Mouse (Mus musculus) v-Abl transformed pro-B cells (cell line): ENCODE results near the gene Gm10337.

Experiments
- in situ Hi-C, 2 experiments: fragments of 400-800 bp; cut with MboI; formaldehyde crosslinking; loops; one replicate each; pipeline ENCODE4 v1.15.1; 2025; ENCODE audit not compliant: unreplicated experiment in 2 of 2

Gm10337 gene

GRCm38 (mm10) chr15:102503447-102503846, at the start of gene Gm10337:
Gm10337 (plus strand) TSS chr15:102503722.
- in situ Hi-C loops = no loop called here

- in situ Hi-C loops = no loop called here
Observed at GRCm38 (mm10) chr15:102455993-102456392, 47.5 kb upstream of the Gm10337 start.

GRCm38 (mm10) chr15:102458050-102458736, 45.3 kb upstream of the Gm10337 start:
- in situ Hi-C loops = no loop called here

GRCm38 (mm10) chr15:102458904-102459317, 44.6 kb upstream of the Gm10337 start, which contains the start of gene Prr13:
Prr13 (plus strand) TSS chr15:102459028.
- in situ Hi-C loops = no loop called here

- in situ Hi-C loops = no loop called here
Observed at GRCm38 (mm10) chr15:102459381-102459780, 44.1 kb upstream of the Gm10337 start.

GRCm38 (mm10) chr15:102459847-102460246, 43.7 kb upstream of the Gm10337 start:
- in situ Hi-C loops = loop anchor here (5.0 to 10.0 kb wide), 2 partner anchors 55 to 62 kb away; partner anchors contain the start of genes Map3k12 (in 1 of the 2), Npff (in 1 of the 2) and Tarbp2 (in 1 of the 2)

- in situ Hi-C loops = loop anchor here (5.0 to 10.0 kb wide), 2 partner anchors 54 to 62 kb away; partner anchors contain the start of genes Map3k12 (in 1 of the 2), Npff (in 1 of the 2) and Tarbp2 (in 1 of the 2)
Observed at GRCm38 (mm10) chr15:102460409-102460808, 43.1 kb upstream of the Gm10337 start.

- in situ Hi-C loops = loop anchor here (5.0 to 10.0 kb wide), 2 partner anchors 54 to 61 kb away; partner anchors contain the start of genes Map3k12 (in 1 of the 2), Npff (in 1 of the 2) and Tarbp2 (in 1 of the 2)
Observed at GRCm38 (mm10) chr15:102460971-102461370, 42.6 kb upstream of the Gm10337 start.

- in situ Hi-C loops = loop anchor here (5.0 to 10.0 kb wide), 2 partner anchors 53 to 61 kb away; partner anchors contain the start of genes Map3k12 (in 1 of the 2), Npff (in 1 of the 2) and Tarbp2 (in 1 of the 2)
Observed at GRCm38 (mm10) chr15:102461430-102462075, 42.0 kb upstream of the Gm10337 start.

- in situ Hi-C loops = loop anchor here (5.0 to 10.0 kb wide), 2 partner anchors 51 to 59 kb away; partner anchors contain the start of genes Map3k12 (in 1 of the 2), Npff (in 1 of the 2) and Tarbp2 (in 1 of the 2)
Observed at GRCm38 (mm10) chr15:102463666-102464065, 39.9 kb upstream of the Gm10337 start.

- in situ Hi-C loops = loop anchor here in 1 of 2 experiments (5.0 to 10.0 kb wide), 3 partner anchors 46 to 203 kb away; partner anchors contain the start of genes Atp5g2, Map3k12 and Tarbp2
Observed at GRCm38 (mm10) chr15:102468675-102469370, 34.7 kb upstream of the Gm10337 start.

- in situ Hi-C loops = no loop called here
Observed at GRCm38 (mm10) chr15:102470183-102470604, 33.3 kb upstream of the Gm10337 start, which contains the start of gene Pcbp2. Pcbp2 (plus strand) TSS chr15:102470539.

- in situ Hi-C loops = no loop called here
Observed at GRCm38 (mm10) chr15:102470605-102471294, 32.8 kb upstream of the Gm10337 start.

- in situ Hi-C loops = no loop called here
Observed at GRCm38 (mm10) chr15:102471295-102471645, 32.3 kb upstream of the Gm10337 start.

- in situ Hi-C loops = no loop called here
Observed at GRCm38 (mm10) chr15:102471727-102472126, 31.8 kb upstream of the Gm10337 start.

- in situ Hi-C loops = no loop called here
Observed at GRCm38 (mm10) chr15:102473246-102473645, 30.3 kb upstream of the Gm10337 start.

GRCm38 (mm10) chr15:102474520-102474919, 29.0 kb upstream of the Gm10337 start:
- in situ Hi-C loops = no loop called here

GRCm38 (mm10) chr15:102483136-102483535, 20.4 kb upstream of the Gm10337 start:
- in situ Hi-C loops = loop anchor here in 1 of 2 experiments (5.0 kb wide), 1 partner anchor 984 kb away; no protein-coding TSS in a partner anchor

GRCm38 (mm10) chr15:102485853-102486252, 17.7 kb upstream of the Gm10337 start:
- in situ Hi-C loops = no loop called here

GRCm38 (mm10) chr15:102487664-102488063, 15.9 kb upstream of the Gm10337 start:
- in situ Hi-C loops = no loop called here
